Mouse (Mus musculus): ENCODE measurements around the gene Mdfi. TPM values are rescaled to one million over a fixed set of nuclear protein-coding genes. Genes with fewer than 3 reads are reported as not detected.

Gene Mdfi
- polyA plus RNA-seq, 1 experiment from 2014 or later, result 35.6 TPM

DNA sequence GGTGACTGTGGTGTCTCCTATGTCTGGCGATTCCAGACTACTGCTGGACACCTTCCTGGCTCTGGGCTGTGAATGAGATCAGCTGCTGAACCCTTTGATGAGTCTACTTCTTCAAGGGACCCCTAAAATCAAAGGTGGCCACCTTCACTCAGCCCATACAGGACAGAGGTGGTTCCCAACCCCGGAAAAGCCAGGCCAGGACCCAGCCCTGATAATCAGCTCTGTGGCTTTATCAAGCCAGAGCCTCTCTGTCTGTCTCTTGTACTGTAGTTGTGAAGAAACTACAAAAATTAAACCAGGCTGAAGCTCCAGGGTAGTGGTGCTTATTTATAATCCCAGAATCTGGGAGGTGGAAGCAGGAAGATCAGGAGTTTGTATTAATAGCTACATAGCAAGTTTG is 57.4 kb downstream of the Mdfi start:
- Histone ChIP-seq H3K36me3 (no peaks in the 10 kb centered on the region), H3K4me2 (replicated peaks) (no peak overlapping the region), H3K9ac (no peak overlapping the region), H3K4me1 (no peaks in the 10 kb centered on the region), H3K9me3 (peaks cover 1% of the 10 kb centered on the region; the same call in 1 of the 2 replicates), H3K27me3 (no peaks in the 10 kb centered on the region), H3K27ac (no peak overlapping the region), H3K4me3 (no peak overlapping the region)
- ATAC-seq (ENCODE audit: insufficient number of reproducible peaks, insufficient read depth, low FRiP score, low TSS enrichment), result no peak
- WGBS, result 78% methylated on average over 2 of the region's 2 CpGs

DNA sequence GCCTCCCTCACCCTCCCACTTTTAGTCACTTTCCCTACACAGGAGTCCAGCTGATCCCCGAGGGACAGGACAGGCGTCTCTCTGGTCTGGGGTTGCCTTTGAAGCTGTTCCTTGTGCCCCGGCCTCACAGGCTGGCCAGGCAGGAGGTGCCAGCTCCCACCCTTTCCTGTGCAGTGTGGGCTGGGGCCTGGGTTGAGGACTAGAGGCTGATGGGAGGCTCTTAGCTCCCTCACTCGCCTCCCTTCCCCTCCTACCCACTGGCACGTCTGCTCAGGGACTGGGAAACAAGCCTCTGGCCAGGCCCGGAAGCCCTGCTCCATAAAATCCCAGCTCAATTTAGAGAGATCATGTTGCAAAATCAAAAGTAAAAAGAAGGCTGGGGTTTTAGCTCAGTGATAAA is 60.9 kb downstream of the Mdfi start:
- Histone ChIP-seq H3K27me3 (no peaks in the 10 kb centered on the region), H3K4me1 (no peaks in the 10 kb centered on the region), H3K27ac (0 out of 2 replicates have a peak overlapping the region, but pooled peaks have one; percentile 23), H3K4me2 (replicated peaks) (no peak overlapping the region), H3K9me3 (peaks cover 8% of the 10 kb centered on the region; the same call in 1 of the 2 replicates), H3K9ac (no peak overlapping the region), H3K36me3 (no peaks in the 10 kb centered on the region), H3K4me3 (no peak overlapping the region)
- WGBS, result 36% methylated on average over 6 of the region's 6 CpGs
- no peak for ATAC-seq (ENCODE audit: insufficient number of reproducible peaks, insufficient read depth, low FRiP score, low TSS enrichment)

DNA sequence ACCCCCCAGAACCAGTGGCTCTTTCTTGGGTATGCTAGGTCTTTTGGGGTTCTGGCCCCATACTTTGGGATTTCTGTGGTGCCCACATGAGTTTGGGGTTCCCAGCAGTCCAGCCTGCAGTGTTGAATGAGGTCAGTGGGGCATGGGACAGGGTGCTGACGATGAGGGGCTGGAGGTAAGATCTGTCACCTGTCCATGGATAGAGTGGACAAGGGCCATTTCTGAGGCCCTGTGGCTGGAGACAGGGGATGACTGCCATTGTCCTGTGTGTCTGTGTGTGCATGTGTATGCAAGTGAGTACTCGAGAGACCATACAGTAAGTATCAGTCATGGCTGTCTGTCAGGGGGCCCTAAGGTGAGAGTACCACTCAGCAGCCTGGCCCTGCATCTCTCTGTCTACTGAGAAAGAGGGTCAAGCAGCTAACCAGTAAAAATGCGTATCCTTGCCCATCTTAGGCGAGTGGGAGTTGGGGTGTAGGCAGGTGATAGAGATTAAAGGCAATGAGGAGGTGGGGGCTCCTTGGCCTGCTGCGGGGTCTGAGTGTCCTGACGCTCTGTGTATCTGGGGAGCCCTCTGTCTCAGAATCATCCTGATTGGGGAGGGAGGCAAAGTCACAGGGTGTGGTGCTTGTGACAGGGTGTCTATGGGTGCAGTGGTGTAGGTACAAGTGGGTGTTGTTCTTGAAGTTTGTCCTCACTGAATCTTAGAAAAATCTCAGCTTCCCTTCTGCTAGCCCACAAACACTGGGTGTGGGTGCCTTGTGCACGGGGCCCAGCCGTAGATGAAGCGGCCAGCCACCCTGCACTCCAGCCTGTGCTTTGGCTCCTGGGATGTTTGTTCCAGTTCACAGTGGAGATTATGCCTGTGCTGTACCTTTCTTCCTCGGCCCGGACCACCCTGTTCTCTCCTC is 64.8 kb downstream of the Mdfi start:
- Histone ChIP-seq H3K4me2 (replicated peaks) (no peak overlapping the region), H3K27me3 (no peaks in the 10 kb centered on the region), H3K36me3 (no peaks in the 10 kb centered on the region), H3K27ac (no peak overlapping the region), H3K9me3 (peaks cover 8% of the 10 kb centered on the region; the same call in 1 of the 2 replicates), H3K4me3 (no peak overlapping the region), H3K9ac (no peak overlapping the region), H3K4me1 (no peaks in the 10 kb centered on the region)
- ATAC-seq (ENCODE audit: insufficient number of reproducible peaks, insufficient read depth, low FRiP score, low TSS enrichment), result no peak
- 80% methylated on average over 11 of the region's 11 CpGs for WGBS

DNA sequence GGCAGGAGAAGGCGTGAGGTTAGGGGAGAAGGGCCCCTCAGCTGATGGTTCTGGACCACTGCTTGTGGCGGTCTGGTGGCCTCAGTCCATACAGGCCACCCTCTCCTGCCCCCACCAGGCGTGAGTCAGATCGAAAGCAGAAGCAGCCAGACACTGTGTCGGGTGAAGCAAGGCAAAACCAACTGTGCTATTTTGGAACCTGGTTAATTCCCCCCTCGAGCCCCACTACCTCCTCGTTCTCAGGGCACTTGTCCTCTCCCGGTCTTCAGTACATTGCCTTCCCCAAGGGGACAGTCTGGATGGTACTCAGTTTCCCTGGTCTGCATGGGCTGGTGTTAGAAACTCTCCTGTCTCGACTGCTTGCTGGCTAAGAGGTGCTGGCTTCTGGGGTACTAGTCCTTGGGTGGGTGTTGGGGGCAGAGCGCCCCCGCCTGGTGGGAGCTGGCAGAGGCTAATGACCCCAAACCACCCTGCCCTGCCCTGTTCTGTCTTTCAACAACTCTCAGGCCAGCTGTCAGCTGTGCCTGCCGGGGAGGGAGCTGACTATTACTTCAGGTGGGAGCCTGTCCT is 65.7 kb downstream of the Mdfi start:
- H3K9ac ChIP-seq, result no peak overlapping the region
- no peak overlapping the region for H3K4me3 ChIP-seq
- H3K27ac ChIP-seq, result no peak overlapping the region
- no peak overlapping the region for H3K4me2 ChIP-seq (replicated peaks)
- peaks cover 8% of the 10 kb centered on the region; the same call in 1 of the 2 replicates for H3K9me3 ChIP-seq
- H3K36me3 ChIP-seq, result no peaks in the 10 kb centered on the region
- WGBS, result 56% methylated on average over 12 of the region's 12 CpGs
- H3K4me1 ChIP-seq, result no peaks in the 10 kb centered on the region
- no peak for ATAC-seq (ENCODE audit: insufficient number of reproducible peaks, insufficient read depth, low FRiP score, low TSS enrichment)
- H3K27me3 ChIP-seq, result no peaks in the 10 kb centered on the region

DNA sequence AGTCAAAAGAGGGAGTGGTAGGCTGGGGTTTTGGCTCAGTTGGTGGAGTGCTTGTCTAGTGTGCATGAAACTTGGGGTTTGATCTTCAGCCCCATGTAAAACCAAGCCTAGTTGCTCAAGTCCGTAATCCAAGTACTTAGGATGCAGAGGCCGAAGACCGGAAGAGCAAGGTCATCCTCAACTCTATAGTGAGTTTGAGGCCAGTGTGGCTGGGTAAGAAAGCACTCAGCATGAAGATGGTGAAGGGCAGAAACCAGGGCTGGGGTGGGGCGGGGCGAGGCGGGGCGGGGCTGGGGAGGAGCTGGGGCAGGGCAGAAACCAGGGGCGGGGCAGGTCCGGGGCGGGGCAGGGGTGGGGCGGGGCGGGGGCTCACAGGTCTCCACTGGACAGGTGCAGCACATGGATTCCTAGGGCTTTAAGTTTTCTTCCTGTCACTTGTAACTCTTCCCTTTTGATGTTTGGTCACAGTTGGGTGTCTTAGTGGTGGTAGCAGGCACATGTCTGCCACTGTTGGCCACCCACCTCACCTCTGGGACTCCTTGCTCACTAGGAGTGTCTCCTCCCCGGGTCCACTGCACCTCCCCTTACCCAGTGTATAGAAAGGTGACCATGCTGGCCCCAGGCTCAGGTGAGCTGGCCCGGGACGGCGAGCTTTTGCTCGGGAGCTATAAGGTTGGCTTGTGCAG is 66.9 kb downstream of the Mdfi start:
- Histone ChIP-seq H3K4me1 (0 out of 2 replicates have a peak, but pooled peaks cover 8% of the 10 kb centered on the region), H3K27me3 (no peaks in the 10 kb centered on the region), H3K36me3 (no peaks in the 10 kb centered on the region), H3K27ac (no peak overlapping the region), H3K9me3 (peaks cover 8% of the 10 kb centered on the region; the same call in 1 of the 2 replicates), H3K4me3 (no peak overlapping the region), H3K9ac (no peak overlapping the region), H3K4me2 (replicated peaks) (no peak overlapping the region)
- ATAC-seq (ENCODE audit: insufficient number of reproducible peaks, insufficient read depth, low FRiP score, low TSS enrichment), result no peak
- WGBS, result 43% methylated on average over 17 of the region's 17 CpGs

DNA sequence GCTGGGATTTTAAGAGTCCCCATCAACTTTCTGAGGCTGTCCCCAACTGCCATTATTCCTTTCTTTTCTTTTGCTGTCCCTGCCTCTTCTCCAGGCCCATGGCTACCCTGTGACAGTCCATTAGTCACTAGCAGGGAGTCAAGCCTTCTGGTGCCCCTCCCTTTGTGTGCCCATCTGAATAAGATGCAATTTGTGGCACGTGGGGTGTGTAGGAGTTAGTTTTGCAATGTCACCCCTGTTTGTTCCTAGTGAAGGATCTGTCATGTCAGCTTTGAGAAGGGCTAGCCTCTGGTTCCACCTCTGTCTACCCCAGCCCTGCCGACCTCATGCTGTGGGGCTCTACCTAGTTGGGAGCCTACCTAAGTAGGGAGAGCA is 67.4 kb downstream of the Mdfi start:
- Histone ChIP-seq H3K4me2 (replicated peaks) (no peak overlapping the region), H3K27ac (no peak overlapping the region), H3K4me1 (0 out of 2 replicates have a peak, but pooled peaks cover 9% of the 10 kb centered on the region), H3K27me3 (no peaks in the 10 kb centered on the region), H3K9ac (no peak overlapping the region), H3K9me3 (peaks cover 6% of the 10 kb centered on the region; the same call in 1 of the 2 replicates), H3K4me3 (no peak overlapping the region), H3K36me3 (no peaks in the 10 kb centered on the region)
- 77% methylated on average over 2 of the region's 2 CpGs for WGBS
- no peak for ATAC-seq (ENCODE audit: insufficient number of reproducible peaks, insufficient read depth, low FRiP score, low TSS enrichment)

DNA sequence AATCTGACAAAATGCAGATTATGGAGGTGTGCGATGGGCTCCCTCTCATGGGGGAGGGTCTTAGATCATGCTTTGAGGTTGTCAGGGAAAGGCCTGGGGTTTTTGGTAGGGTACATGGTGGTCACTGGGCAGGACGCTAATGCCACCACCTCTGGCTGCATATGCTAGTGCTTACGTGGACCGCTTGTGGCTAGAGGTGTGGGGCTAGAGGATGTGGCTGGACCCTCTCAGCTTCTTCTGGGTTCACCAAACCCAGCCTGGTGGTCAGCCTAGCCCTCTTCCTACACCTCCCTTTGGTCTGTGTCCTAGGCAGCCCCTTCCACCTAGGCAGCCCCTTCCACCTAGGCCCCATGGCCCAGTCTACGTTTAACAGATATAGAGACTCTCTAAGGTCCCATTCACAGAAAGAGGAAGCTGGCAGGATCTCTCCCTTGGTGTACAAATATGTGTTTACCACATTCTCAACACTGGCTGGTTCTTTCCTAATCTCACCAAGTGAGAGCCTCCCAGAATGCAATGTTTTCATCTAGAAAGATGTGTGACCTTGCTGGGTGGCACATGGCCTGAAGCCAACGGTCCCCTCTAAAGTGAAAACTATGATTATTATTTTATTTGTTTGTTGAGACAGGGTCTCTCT is 68.0 kb downstream of the Mdfi start:
- 0 out of 2 replicates have a peak, but pooled peaks cover 9% of the 10 kb centered on the region for H3K4me1 ChIP-seq
- no peak for ATAC-seq (ENCODE audit: insufficient number of reproducible peaks, insufficient read depth, low FRiP score, low TSS enrichment)
- no peak overlapping the region for H3K27ac ChIP-seq
- no peaks in the 10 kb centered on the region for H3K27me3 ChIP-seq
- H3K4me3 ChIP-seq, result no peak overlapping the region
- H3K36me3 ChIP-seq, result no peaks in the 10 kb centered on the region
- peaks cover under 1% of the 10 kb centered on the region; the same call in 1 of the 2 replicates for H3K9me3 ChIP-seq
- H3K9ac ChIP-seq, result no peak overlapping the region
- WGBS, result 90% methylated on average over 6 of the region's 6 CpGs
- no peak overlapping the region for H3K4me2 ChIP-seq (replicated peaks)

DNA sequence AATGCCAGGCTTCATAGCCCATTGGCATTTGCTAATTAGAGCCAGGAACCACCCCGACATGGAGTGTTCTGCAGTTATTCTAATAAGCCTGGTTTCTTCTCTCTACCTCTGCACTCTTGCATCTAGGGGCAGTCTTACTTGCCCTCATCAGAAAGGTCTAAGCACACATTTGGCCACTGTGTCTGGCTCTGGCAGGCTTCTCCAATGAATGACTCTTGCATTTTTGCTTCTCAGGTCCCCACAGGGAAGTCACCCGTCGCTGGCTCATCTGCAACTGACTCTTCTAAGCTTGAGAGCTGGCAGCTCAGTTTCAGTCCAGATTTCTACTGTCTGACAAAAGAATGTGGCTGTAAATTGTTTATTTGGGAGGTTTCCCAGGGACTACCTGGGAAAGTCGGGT is 68.5 kb downstream of the Mdfi start:
- Histone ChIP-seq H3K4me3 (no peak overlapping the region), H3K4me2 (replicated peaks) (no peak overlapping the region), H3K27ac (no peak overlapping the region), H3K9ac (no peak overlapping the region), H3K36me3 (no peaks in the 10 kb centered on the region), H3K9me3 (no peaks in the 10 kb centered on the region), H3K4me1 (0 out of 2 replicates have a peak, but pooled peaks cover 9% of the 10 kb centered on the region), H3K27me3 (no peaks in the 10 kb centered on the region)
- no peak for ATAC-seq (ENCODE audit: insufficient number of reproducible peaks, insufficient read depth, low FRiP score, low TSS enrichment)
- 67% methylated on average over 4 of the region's 4 CpGs for WGBS

Other genes with a start within 250 kb of the Mdfi start
- 29.6 and 30.7 TPM in 2 replicates for gene Bysl, start 223.2 kb downstream of the Mdfi start, polyA plus RNA-seq (2016; fragmentation: Nextera tagmentation; extraction: Ambion mirVana)
- gene Med20, start 223.1 kb downstream of the Mdfi start, polyA plus RNA-seq (2016; fragmentation: Nextera tagmentation; extraction: Ambion mirVana), result 46.9 and 47.2 TPM in 2 replicates
- 1.6 and 2.2 TPM in 2 replicates for gene Gm20517, start 223.1 kb downstream of the Mdfi start, polyA plus RNA-seq (2016; fragmentation: Nextera tagmentation; extraction: Ambion mirVana)
- gene Usp49, start 204.0 kb downstream of the Mdfi start, polyA plus RNA-seq (2016; fragmentation: Nextera tagmentation; extraction: Ambion mirVana), result 9.5 and 11.0 TPM in 2 replicates
- gene Tomm6, start 146.3 kb downstream of the Mdfi start, polyA plus RNA-seq (2016; fragmentation: Nextera tagmentation; extraction: Ambion mirVana), result 397 and 414 TPM in 2 replicates
- 7.3 and 8.0 TPM in 2 replicates for gene Frs3, start 145.7 kb downstream of the Mdfi start, polyA plus RNA-seq (2016; fragmentation: Nextera tagmentation; extraction: Ambion mirVana)
- 0.27 and 0.31 TPM in 2 replicates for gene Gm21981, start 140.2 kb downstream of the Mdfi start, polyA plus RNA-seq (2016; fragmentation: Nextera tagmentation; extraction: Ambion mirVana)
- gene Prickle4, start 140.0 kb downstream of the Mdfi start, polyA plus RNA-seq (2016; fragmentation: Nextera tagmentation; extraction: Ambion mirVana), result 0.87 and 1.2 TPM in 2 replicates
- gene Pgc, start 107.8 kb downstream of the Mdfi start, polyA plus RNA-seq (2016; fragmentation: Nextera tagmentation; extraction: Ambion mirVana), result not detected in 2 replicates
- gene Tfeb, start 97.7 kb downstream of the Mdfi start, polyA plus RNA-seq (2016; fragmentation: Nextera tagmentation; extraction: Ambion mirVana), result 5.2 and 6.0 TPM in 2 replicates
- 51.0 and 52.4 TPM in 2 replicates for gene Foxp4, start 90.0 kb upstream of the Mdfi start, polyA plus RNA-seq (2016; fragmentation: Nextera tagmentation; extraction: Ambion mirVana)
- gene 1700122O11Rik, start 203.6 kb upstream of the Mdfi start, polyA plus RNA-seq (2016; fragmentation: Nextera tagmentation; extraction: Ambion mirVana), result not detected in 2 replicates